Mouse (Mus musculus) heart, adult 8-10 months (tissue): ENCODE data around the gene Vmn1r1. TPM values are rescaled to one million over a fixed set of nuclear protein-coding genes. Genes with fewer than 3 reads are reported as not detected.

Experiments used
- DNase-seq: peaks from one replicate; pipeline ENCODE4 v3.0.0; 2022; ENCODE audit warnings: low spot score
- total RNA-seq, 4 experiments: library from RNA; stranded (reverse); gene quantifications; 2 replicates each; pipeline ENCODE4 v1.2.4; 2022

Gene Vmn1r1
- total RNA-seq, 4 experiments from 2014 or later, result not detected

GRCm38 (mm10) chr1:182137204-182138125 is 26.8 kb downstream of the Vmn1r1 start:
- DNase-seq, result no peak

- no peak for DNase-seq
Measured at GRCm38 (mm10) chr1:182130830-182131229, 33.5 kb downstream of the Vmn1r1 start.

GRCm38 (mm10) chr1:182124924-182125368 is 39.3 kb downstream of the Vmn1r1 start:
- peak; percentile 75 for DNase-seq

GRCm38 (mm10) chr1:182124506-182124905 is 39.8 kb downstream of the Vmn1r1 start, which contains the start of gene Srp9:
TSS of gene Srp9 (plus strand) at chr1:182124737.
- peak; percentile 94 for DNase-seq

DNA sequence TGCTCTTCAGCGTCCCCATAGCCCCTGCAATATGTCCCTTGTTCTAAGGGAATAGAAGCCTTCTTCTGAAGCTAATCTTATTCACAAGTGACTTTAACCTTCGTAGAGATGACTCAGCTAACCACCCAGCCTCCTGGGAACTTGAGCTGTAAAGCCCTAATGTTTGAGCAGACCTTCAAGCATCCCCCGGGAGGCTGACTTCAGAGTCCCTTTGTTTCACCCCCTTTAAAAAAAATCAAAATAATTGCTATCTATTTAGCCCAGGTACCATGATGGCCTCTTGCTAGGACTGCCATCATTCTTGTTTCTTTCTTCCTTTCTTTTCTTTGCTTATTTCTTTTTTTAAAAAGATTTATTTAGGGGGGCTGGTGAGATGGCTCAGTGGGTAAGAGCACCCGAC is 41.9 kb downstream of the Vmn1r1 start:
- DNase-seq, result no peak

- no peak for DNase-seq
Measured at GRCm38 (mm10) chr1:182115651-182116408, 48.5 kb downstream of the Vmn1r1 start.

DNA sequence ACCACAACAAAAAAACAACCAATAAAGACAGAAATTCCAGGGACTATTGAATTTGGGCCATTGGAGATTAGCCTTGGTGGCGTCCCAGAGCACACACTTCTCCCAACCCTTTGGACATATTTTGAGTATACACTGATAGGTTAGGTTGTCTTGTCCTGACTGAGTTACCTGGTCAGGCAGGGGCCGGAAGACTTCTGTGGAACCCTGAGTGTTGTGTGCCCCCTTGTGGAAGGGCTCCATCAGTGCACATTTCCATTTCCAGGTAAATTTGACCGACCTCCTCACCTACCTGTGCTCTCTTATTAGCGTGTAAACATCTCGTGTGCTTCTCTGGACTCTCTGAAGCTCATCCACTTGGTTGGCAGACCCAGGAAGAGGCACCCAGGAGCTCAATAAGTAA is 49.1 kb downstream of the Vmn1r1 start:
- DNase-seq, result no peak

DNA sequence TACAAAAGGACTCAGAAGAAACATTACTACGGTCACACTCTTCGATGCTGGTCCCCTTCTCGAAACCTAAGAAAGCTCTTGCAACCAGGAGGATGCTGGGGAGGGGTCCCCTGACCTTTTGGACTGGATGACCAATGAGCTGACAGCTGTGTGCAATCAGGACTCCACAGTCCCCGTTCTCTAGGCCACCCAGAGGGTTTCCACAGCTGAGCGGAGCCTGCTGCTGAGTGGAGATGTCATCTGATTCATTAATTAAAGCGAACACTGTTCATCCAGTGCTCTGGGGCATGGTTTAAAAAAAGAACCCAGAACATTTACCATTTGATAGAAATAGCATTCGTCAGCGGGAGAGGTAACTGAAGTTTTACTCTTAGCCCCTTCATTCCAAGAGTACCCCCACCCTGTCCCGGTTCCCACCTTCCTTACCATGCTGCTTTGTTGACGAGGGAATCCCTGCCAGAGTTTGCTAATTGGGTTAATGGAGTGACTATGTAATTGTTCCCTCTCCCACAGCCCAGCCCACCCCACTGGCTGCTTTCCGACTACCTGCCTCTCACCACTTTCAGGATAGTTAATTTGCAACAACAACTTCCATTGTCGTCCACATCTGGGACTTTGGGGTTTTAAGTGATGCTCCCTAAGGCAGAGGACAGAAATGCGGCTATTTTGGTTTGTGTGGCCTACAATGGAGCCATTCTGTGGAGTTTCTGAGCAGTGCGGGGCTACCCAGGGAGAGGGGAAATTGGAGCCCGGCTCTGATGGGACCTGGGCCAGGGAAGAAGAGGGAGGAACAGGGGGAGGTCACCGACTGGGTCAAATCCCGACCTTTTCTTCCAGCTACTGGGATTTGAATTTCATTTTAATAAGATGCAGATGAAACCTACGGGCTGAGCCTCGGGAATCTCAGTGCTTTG is 50.4 kb downstream of the Vmn1r1 start:
- DNase-seq, result no peak

DNA sequence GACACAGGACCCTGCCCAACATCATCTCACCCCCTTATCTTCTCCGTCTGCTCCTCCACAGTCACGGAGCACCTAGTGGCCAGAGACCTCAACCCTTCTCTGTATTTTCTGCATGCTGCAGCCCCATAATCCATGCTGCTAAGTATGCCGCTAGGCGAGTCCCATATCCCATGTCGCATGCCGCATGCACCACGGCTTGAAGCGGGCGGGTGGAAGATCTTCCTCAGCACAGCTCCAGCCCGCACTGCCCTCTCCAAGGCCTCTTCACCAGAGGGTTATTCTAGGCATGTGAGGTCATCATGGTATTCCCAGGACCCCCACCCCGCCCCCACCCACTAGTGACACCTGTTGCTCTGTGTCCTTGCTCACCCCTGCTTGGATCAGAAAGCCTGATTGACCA is 51.2 kb downstream of the Vmn1r1 start:
- no peak for DNase-seq

- DNase-seq, result no peak
Measured at GRCm38 (mm10) chr1:182112385-182112784, 51.9 kb downstream of the Vmn1r1 start.

DNA sequence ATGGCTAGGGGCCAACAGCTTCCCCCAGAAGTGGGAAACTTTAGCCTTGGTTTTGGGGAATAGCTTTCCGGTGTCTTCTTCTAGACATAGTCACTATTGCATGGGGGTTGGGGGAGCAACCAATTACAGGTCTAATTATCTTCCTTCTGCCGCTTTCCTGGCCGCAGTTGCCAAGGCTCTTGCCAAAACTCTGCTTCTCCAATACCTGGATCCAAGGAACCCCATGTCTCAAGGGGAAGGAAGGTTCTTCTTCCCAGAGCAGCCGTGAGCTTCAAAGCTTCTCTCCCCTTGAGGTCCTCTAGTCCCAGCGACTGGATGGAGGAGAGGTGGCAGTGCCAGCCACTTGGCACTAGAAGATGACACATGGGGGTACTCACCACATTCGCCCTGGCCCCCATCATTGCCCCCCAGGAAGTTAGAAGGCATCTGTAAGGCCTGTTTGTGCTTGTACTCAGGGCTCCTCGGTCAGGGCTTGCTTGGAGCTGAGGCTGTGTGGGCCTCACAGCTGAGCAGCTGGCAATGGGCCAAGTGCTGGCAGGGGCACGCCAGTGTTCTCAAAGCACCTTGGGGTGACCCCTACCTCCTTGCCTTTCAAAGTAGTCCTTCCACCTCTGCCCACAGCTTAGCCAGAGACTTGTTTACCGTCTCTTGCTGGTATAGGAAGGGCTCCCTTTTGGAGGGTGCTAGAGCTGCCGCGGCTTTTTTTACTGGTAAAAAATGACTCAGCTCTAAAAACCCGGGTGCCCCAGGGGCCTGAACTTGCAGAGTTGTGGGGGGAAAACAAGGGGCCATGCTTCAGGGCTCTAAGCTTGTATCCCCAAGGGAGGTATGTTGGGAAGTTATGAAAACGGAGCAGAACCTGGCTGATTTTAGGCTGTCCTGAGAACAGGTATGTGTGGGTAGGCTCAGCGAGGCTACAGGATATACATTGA is 52.6 kb downstream of the Vmn1r1 start:
- no peak for DNase-seq

- DNase-seq, result no peak
Measured at GRCm38 (mm10) chr1:182110708-182111385, 53.4 kb downstream of the Vmn1r1 start.

DNA sequence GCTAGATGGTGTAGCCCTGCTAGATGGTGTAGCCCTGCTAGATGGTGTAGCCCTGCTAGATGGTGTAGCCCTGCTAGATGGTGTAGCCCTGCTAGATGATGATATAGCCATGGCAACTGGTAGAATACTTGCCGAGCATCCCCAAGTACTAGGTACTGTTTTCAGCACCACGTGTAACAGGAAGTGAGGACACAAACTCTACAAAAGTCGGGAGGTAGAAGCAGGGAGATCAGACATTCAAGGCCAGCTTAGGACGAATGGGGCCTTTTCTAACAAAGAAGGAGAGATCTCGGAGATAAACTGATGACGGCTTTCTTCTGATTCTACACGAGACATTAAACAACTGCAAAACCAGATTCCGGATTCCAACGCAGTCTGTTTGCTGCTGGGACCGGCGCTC is 54.1 kb downstream of the Vmn1r1 start:
- DNase-seq, result no peak

- DNase-seq, result no peak
Measured at GRCm38 (mm10) chr1:182108397-182109099, 55.7 kb downstream of the Vmn1r1 start.

DNA sequence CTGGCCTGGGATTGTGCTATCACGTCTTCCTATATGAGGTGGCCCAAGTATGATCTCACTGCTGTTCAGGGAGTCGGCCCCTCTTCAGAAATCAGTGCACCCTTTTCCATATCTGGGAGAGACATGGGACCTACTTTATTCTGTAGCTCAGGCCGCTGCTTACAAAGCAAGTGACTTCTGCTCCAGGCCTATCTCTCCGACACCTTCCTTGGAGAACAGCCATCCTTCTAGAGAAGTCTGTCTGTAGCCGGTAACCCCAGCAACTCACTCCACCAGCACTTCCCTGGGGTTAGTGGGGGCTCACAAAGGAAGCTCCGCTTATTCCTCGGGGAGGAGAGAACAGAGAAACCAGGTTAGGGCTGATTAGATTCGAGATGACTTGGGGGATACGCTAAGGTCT is 57.0 kb downstream of the Vmn1r1 start:
- DNase-seq, result no peak

GRCm38 (mm10) chr1:182105023-182105422 is 59.3 kb downstream of the Vmn1r1 start:
- DNase-seq, result no peak
